Mouse (Mus musculus) layer of hippocampus, postnatal 10 days (tissue): ENCODE data around the gene Ly6g5c. TPM values are rescaled to one million over a fixed set of nuclear protein-coding genes. Genes with fewer than 3 reads are reported as not detected.

Experiments used
- total RNA-seq, 2 experiments: library from RNA; stranded (reverse); gene quantifications; 2 replicates each; pipeline ENCODE4 v1.2.3; 2021

Gene Ly6g5c
- total RNA-seq, 2 experiments from 2014 or later: not detected

Other genes with a start within 250 kb of the Ly6g5c start
- gene Cfb, start 245.8 kb upstream of the Ly6g5c start, total RNA-seq: not detected
- 10 to 100 TPM in 1 of 2 experiments, 1 to 10 TPM in 1; 9.8 to 10.0 TPM for gene Zbtb12, start 228.8 kb upstream of the Ly6g5c start, total RNA-seq
- gene Gm20547, start 226.2 kb upstream of the Ly6g5c start, total RNA-seq: under 1 TPM in 1 of 2 experiments, not detected in 1; 0.20 TPM
- gene C2, start 210.0 kb upstream of the Ly6g5c start, total RNA-seq: 1 to 10 TPM; 1.3 to 1.4 TPM
- gene Ehmt2, start 209.8 kb upstream of the Ly6g5c start, total RNA-seq: 100 to 1,000 TPM; 174 to 175 TPM
- under 1 TPM; 0.16 to 0.20 TPM for gene Slc44a4, start 193.8 kb upstream of the Ly6g5c start, total RNA-seq
- gene Neu1, start 177.0 kb upstream of the Ly6g5c start, total RNA-seq: 10 to 100 TPM; 23.6 to 24.4 TPM
- gene Hspa1b, start 149.0 kb upstream of the Ly6g5c start, total RNA-seq: 1 to 10 TPM; 4.3 to 5.3 TPM
- not detected for gene Gm20481, start 138.4 kb upstream of the Ly6g5c start, total RNA-seq
- gene Hspa1a, start 136.1 kb upstream of the Ly6g5c start, total RNA-seq: 1 to 10 TPM; 6.8 to 8.7 TPM
- under 1 TPM; 0.30 to 0.38 TPM for gene Hspa1l, start 135.6 kb upstream of the Ly6g5c start, total RNA-seq
- 10 to 100 TPM; 24.2 to 25.9 TPM for gene Lsm2, start 126.4 kb upstream of the Ly6g5c start, total RNA-seq
- 10 to 100 TPM; 56.3 to 62.1 TPM for gene Vars, start 107.3 kb upstream of the Ly6g5c start, total RNA-seq
- under 1 TPM; 0.16 to 0.30 TPM for gene Vwa7, start 91.7 kb upstream of the Ly6g5c start, total RNA-seq
- 1 to 10 TPM in 1 of 2 experiments, under 1 TPM in 1; 0.53 to 1.4 TPM for gene Sapcd1, start 80.3 kb upstream of the Ly6g5c start, total RNA-seq
- gene Msh5, start 61.5 kb upstream of the Ly6g5c start, total RNA-seq: 1 to 10 TPM in 1 of 2 experiments, under 1 TPM in 1; 0.91 to 1.4 TPM
- gene Clic1, start 58.3 kb upstream of the Ly6g5c start, total RNA-seq: 10 to 100 TPM; 19.3 to 19.6 TPM
- gene Ddah2, start 49.2 kb upstream of the Ly6g5c start, total RNA-seq: 10 to 100 TPM; 47.3 to 59.0 TPM
- gene Ly6g6c, start 42.9 kb upstream of the Ly6g5c start, total RNA-seq: not detected
- not detected for gene Mpig6b, start 42.1 kb upstream of the Ly6g5c start, total RNA-seq
- 1 to 10 TPM; 2.8 to 3.5 TPM for gene Ly6g6e, start 31.4 kb upstream of the Ly6g5c start, total RNA-seq
- gene Ly6g6d, start 30.2 kb upstream of the Ly6g5c start, total RNA-seq: 1 to 10 TPM in 1 of 2 experiments, under 1 TPM in 1; 0.78 to 1.6 TPM
- not detected for gene Ly6g6f, start 22.7 kb upstream of the Ly6g5c start, total RNA-seq
- gene Abhd16a, start 19.0 kb upstream of the Ly6g5c start, total RNA-seq: 10 to 100 TPM; 77.4 to 79.9 TPM
- gene Ly6g5b, start 7.1 kb downstream of the Ly6g5c start, total RNA-seq: under 1 TPM; 0.58 to 0.82 TPM
- 10 to 100 TPM; 10.7 to 14.6 TPM for gene Gpank1, start 13.2 kb downstream of the Ly6g5c start, total RNA-seq
- 100 to 1,000 TPM; 178 to 202 TPM for gene Csnk2b, start 13.8 kb downstream of the Ly6g5c start, total RNA-seq
- gene D17H6S53E, start 18.1 kb downstream of the Ly6g5c start, total RNA-seq: 10 to 100 TPM; 21.4 to 25.9 TPM
- gene Apom, start 23.8 kb downstream of the Ly6g5c start, total RNA-seq: not detected
- 100 to 1,000 TPM; 284 to 308 TPM for gene Bag6, start 26.9 kb downstream of the Ly6g5c start, total RNA-seq
- gene Prrc2a, start 56.6 kb downstream of the Ly6g5c start, total RNA-seq: 100 to 1,000 TPM; 284 to 322 TPM
- gene Aif1, start 67.8 kb downstream of the Ly6g5c start, total RNA-seq: 10 to 100 TPM; 10.3 to 10.5 TPM
- gene Lst1, start 80.2 kb downstream of the Ly6g5c start, total RNA-seq: 10 to 100 TPM; 15.6 to 17.2 TPM
- gene Ltb, start 86.2 kb downstream of the Ly6g5c start, total RNA-seq: 1 to 10 TPM in 1 of 2 experiments, under 1 TPM in 1; 0.74 to 1.2 TPM
- not detected for gene Tnf, start 93.7 kb downstream of the Ly6g5c start, total RNA-seq
- under 1 TPM; 0.43 to 0.71 TPM for gene Lta, start 97.1 kb downstream of the Ly6g5c start, total RNA-seq
- gene Gm16181, start 112.6 kb downstream of the Ly6g5c start, total RNA-seq: not detected
- gene Atp6v1g2, start 125.4 kb downstream of the Ly6g5c start, total RNA-seq: 100 to 1,000 TPM; 310 to 356 TPM
- gene Nfkbil1, start 127.5 kb downstream of the Ly6g5c start, total RNA-seq: 10 to 100 TPM; 14.2 to 15.5 TPM
- 100 to 1,000 TPM; 257 to 272 TPM for gene Ddx39b, start 133.5 kb downstream of the Ly6g5c start, total RNA-seq
- gene H2-D1, start 154.5 kb downstream of the Ly6g5c start, total RNA-seq: 10 to 100 TPM; 15.2 to 17.5 TPM
- gene H2-Q1, start 212.1 kb downstream of the Ly6g5c start, total RNA-seq: under 1 TPM in 1 of 2 experiments, not detected in 1; 0.74 TPM
- 1 to 10 TPM; 2.0 to 2.1 TPM for gene H2-Q2, start 234.0 kb downstream of the Ly6g5c start, total RNA-seq